Mouse (Mus musculus) liver, embryonic 14.5 days (tissue): ENCODE data around the gene Ubash3b.

Experiments
- CTCF ChIP-seq: IDR thresholded peaks from 2 replicates; pipeline ENCODE4 v1.5.1; 2016; ENCODE audit warnings: antibody characterized with exemption, low read depth, control low read depth
- EP300 ChIP-seq: IDR thresholded peaks from 2 replicates; pipeline ENCODE4 v1.6.1; 2016; ENCODE audit warnings: antibody characterized with exemption, low read depth

DNA sequence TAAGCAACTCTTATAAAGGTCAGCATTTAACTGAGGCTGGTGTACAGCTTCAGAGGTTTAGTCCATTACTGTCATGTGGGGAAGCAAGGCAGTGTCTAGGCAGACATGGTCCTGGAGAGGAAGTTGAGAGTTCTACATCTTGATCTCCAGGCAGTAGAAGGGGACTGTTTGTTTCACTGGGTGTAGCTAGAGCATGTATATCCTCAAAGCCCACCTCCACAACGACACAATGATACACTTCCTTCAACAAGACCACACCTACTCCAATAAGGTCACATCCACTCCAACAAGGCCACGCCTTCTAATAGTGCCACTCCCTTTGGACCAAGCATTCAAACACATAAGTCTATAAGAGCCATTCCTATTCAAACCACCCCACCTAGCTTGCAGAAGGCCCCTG lies 7.2 kb upstream of the Ubash3b start:
- no peak for TF ChIP-seq CTCF
- TF ChIP-seq EP300: no peak
